Mouse (Mus musculus): ENCODE measurements around the gene Pknox2. TPM values are rescaled to one million over a fixed set of nuclear protein-coding genes. Genes with fewer than 3 reads are reported as not detected.

The Pknox2 gene
- polyA plus RNA-seq, 1 experiment from 2014 or later, result 34.3 TPM

DNA sequence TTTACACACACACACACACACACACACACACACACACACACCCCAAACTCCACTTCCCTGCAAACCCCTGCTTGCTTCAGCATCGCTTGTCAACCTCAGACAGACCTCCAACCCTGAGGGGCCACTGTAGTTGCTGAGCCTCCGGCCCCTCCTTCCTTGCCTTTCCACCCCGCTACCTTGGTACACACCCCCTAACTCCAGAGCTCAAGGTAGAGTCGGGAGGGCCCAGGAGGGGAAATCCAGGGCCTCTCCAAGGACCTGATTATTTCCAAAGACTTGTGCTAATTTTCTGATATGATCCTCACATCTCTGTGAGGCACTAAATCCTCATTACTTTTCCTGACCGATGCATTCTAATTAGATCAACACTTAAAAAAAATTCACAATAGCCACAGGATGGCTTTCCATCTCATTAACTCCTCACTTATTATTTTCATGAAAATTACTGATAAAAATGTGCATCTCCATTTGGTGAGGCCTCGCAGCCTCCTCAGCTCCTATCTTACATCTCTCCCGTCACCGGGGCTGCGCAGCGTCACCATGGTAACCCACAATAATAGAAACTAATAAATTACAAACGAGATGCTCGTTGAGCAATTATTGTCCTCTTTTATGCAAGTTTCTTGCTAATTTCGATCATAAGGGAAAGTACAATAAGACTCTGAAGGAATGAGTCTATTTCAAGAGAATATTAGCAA is 225.3 kb downstream of the Pknox2 start:
- Histone ChIP-seq H3K9me3 (replicated peaks; ENCODE audit: control insufficient read depth, low read length, poor library complexity, severe bottlenecking) (no peaks in the 10 kb centered on the region), H3K4me1 (ENCODE audit: control insufficient read depth, insufficient read depth, low read length) (peaks cover 21% of the 10 kb centered on the region), H3K4me2 (ENCODE audit: low read length) (no peak overlapping the region), H3K27me3 (ENCODE audit: control insufficient read depth, insufficient read depth, low read depth, low read length) (no peaks in the 10 kb centered on the region), H3K27ac (ENCODE audit: low read length) (peak overlapping the region; percentile 76), H3K4me3 (ENCODE audit: low read depth, low read length) (no peak overlapping the region), H3K36me3 (ENCODE audit: control insufficient read depth, insufficient read depth, low read length) (no peaks in the 10 kb centered on the region), H3K9ac (ENCODE audit: low read depth, low read length) (no peak overlapping the region)
- peak; percentile 73 for ATAC-seq
- WGBS, result 20% methylated on average over 13 of the region's 13 CpGs

- 26% methylated on average over 4 of the region's 4 CpGs for WGBS
- no peaks in the 10 kb centered on the region for H3K9me3 ChIP-seq (replicated peaks; ENCODE audit: control insufficient read depth, low read length, poor library complexity, severe bottlenecking)
- H3K4me2 ChIP-seq (ENCODE audit: low read length), result no peak overlapping the region
- H3K4me3 ChIP-seq (ENCODE audit: low read depth, low read length), result no peak overlapping the region
- no peak overlapping the region for H3K9ac ChIP-seq (ENCODE audit: low read depth, low read length)
- no peak for ATAC-seq
- no peak overlapping the region for H3K27ac ChIP-seq (ENCODE audit: low read length)
- H3K4me1 ChIP-seq (ENCODE audit: control insufficient read depth, insufficient read depth, low read length), result peaks cover 21% of the 10 kb centered on the region
- H3K36me3 ChIP-seq (ENCODE audit: control insufficient read depth, insufficient read depth, low read length), result no peaks in the 10 kb centered on the region
- no peaks in the 10 kb centered on the region for H3K27me3 ChIP-seq (ENCODE audit: control insufficient read depth, insufficient read depth, low read depth, low read length)
Observed at GRCm38 (mm10) chr9:36919472-36919871, 227.7 kb downstream of the Pknox2 start.

GRCm38 (mm10) chr9:36918582-36918981 is 228.6 kb downstream of the Pknox2 start:
- no peak overlapping the region for H3K9ac ChIP-seq (ENCODE audit: low read depth, low read length)
- no peak for ATAC-seq
- H3K27me3 ChIP-seq (ENCODE audit: control insufficient read depth, insufficient read depth, low read depth, low read length), result no peaks in the 10 kb centered on the region
- WGBS, result 48% methylated on average over 3 of the region's 3 CpGs
- peaks cover 21% of the 10 kb centered on the region for H3K4me1 ChIP-seq (ENCODE audit: control insufficient read depth, insufficient read depth, low read length)
- H3K36me3 ChIP-seq (ENCODE audit: control insufficient read depth, insufficient read depth, low read length), result no peaks in the 10 kb centered on the region
- H3K4me3 ChIP-seq (ENCODE audit: low read depth, low read length), result no peak overlapping the region
- no peak overlapping the region for H3K27ac ChIP-seq (ENCODE audit: low read length)
- H3K4me2 ChIP-seq (ENCODE audit: low read length), result no peak overlapping the region
- no peaks in the 10 kb centered on the region for H3K9me3 ChIP-seq (replicated peaks; ENCODE audit: control insufficient read depth, low read length, poor library complexity, severe bottlenecking)

DNA sequence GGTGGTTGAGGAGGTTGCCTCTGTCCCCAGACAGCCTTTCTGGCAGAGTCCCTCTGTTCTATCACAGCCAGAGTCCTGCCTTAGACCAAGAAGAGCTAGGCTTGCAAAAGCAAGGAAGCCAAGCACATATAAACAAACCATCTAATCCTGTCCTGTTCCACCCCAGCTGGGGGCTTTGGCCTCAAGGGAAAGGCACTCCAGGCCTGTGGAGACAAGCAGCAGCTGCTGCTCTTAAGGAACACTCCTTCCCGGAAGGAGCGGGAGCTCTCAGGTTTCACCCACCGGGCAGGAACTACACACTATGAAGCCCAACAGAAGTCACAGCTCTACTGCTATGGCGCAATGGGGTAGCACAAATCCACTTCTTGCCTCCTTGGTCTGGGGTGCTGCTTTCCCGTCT is 230.3 kb downstream of the Pknox2 start:
- Histone ChIP-seq H3K27ac (ENCODE audit: low read length) (no peak overlapping the region), H3K4me1 (ENCODE audit: control insufficient read depth, insufficient read depth, low read length) (peaks cover 13% of the 10 kb centered on the region), H3K27me3 (ENCODE audit: control insufficient read depth, insufficient read depth, low read depth, low read length) (no peaks in the 10 kb centered on the region), H3K4me2 (ENCODE audit: low read length) (no peak overlapping the region), H3K36me3 (ENCODE audit: control insufficient read depth, insufficient read depth, low read length) (no peaks in the 10 kb centered on the region), H3K9ac (ENCODE audit: low read depth, low read length) (no peak overlapping the region), H3K9me3 (replicated peaks; ENCODE audit: control insufficient read depth, low read length, poor library complexity, severe bottlenecking) (no peaks in the 10 kb centered on the region), H3K4me3 (ENCODE audit: low read depth, low read length) (no peak overlapping the region)
- ATAC-seq, result peak; percentile 3; the same call in 1 of the 2 replicates
- WGBS, result 56% methylated on average over 5 of the region's 5 CpGs

- H3K4me2 ChIP-seq (ENCODE audit: low read length), result no peak overlapping the region
- no peak overlapping the region for H3K27ac ChIP-seq (ENCODE audit: low read length)
Observed at GRCm38 (mm10) chr9:36916362-36916761, 230.8 kb downstream of the Pknox2 start.

GRCm38 (mm10) chr9:36905452-36905851 is 241.8 kb downstream of the Pknox2 start:
- H3K4me3 ChIP-seq (ENCODE audit: low read depth, low read length), result no peak overlapping the region
- 69% methylated on average over 4 of the region's 4 CpGs for WGBS
- H3K9me3 ChIP-seq (replicated peaks; ENCODE audit: control insufficient read depth, low read length, poor library complexity, severe bottlenecking), result no peaks in the 10 kb centered on the region
- H3K4me1 ChIP-seq (ENCODE audit: control insufficient read depth, insufficient read depth, low read length), result no peaks in the 10 kb centered on the region
- no peak overlapping the region for H3K27ac ChIP-seq (ENCODE audit: low read length)
- no peaks in the 10 kb centered on the region for H3K27me3 ChIP-seq (ENCODE audit: control insufficient read depth, insufficient read depth, low read depth, low read length)
- H3K4me2 ChIP-seq (ENCODE audit: low read length), result no peak overlapping the region
- H3K9ac ChIP-seq (ENCODE audit: low read depth, low read length), result no peak overlapping the region
- ATAC-seq, result no peak
- H3K36me3 ChIP-seq (ENCODE audit: control insufficient read depth, insufficient read depth, low read length), result no peaks in the 10 kb centered on the region

More at GRCm38 (mm10) chr9:36916362-36916761, 230.8 kb downstream of the Pknox2 start:
- no peak overlapping the region for H3K4me3 ChIP-seq (ENCODE audit: low read depth, low read length)
- no peaks in the 10 kb centered on the region for H3K36me3 ChIP-seq (ENCODE audit: control insufficient read depth, insufficient read depth, low read length)
- WGBS, result 2% methylated on average over 6 of the region's 6 CpGs
- ATAC-seq, result peak; percentile 66; the same call in 1 of the 2 replicates
- H3K9me3 ChIP-seq (replicated peaks; ENCODE audit: control insufficient read depth, low read length, poor library complexity, severe bottlenecking), result no peaks in the 10 kb centered on the region
- peaks cover 7% of the 10 kb centered on the region for H3K4me1 ChIP-seq (ENCODE audit: control insufficient read depth, insufficient read depth, low read length)
- H3K27me3 ChIP-seq (ENCODE audit: control insufficient read depth, insufficient read depth, low read depth, low read length), result no peaks in the 10 kb centered on the region
- H3K9ac ChIP-seq (ENCODE audit: low read depth, low read length), result no peak overlapping the region

DNA sequence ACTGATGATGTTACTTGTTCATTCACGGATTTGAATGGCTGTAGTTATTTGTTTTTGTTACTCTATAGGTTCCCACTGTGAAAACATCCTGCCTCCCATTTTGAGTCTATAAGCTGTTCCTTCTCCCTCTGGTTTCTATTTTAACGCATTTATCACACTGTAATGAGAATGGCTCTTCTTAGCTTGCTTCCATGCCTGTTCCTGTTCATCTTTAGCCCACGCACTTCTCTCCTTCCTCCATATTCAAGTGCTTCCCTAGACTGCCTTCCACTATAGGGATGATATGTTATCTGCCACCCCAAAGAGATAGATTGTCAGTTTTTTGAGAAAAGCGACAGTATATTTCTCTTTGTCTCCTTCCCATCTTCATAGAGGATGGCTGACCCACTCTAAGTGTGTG is 246.7 kb downstream of the Pknox2 start:
- H3K27ac ChIP-seq (ENCODE audit: low read length), result no peak overlapping the region
- H3K9me3 ChIP-seq (replicated peaks; ENCODE audit: control insufficient read depth, low read length, poor library complexity, severe bottlenecking), result no peaks in the 10 kb centered on the region
- no peak overlapping the region for H3K4me2 ChIP-seq (ENCODE audit: low read length)
- 93% methylated on average over 4 of the region's 4 CpGs for WGBS
- no peaks in the 10 kb centered on the region for H3K27me3 ChIP-seq (ENCODE audit: control insufficient read depth, insufficient read depth, low read depth, low read length)
- ATAC-seq, result no peak
- H3K4me3 ChIP-seq (ENCODE audit: low read depth, low read length), result no peak overlapping the region
- H3K36me3 ChIP-seq (ENCODE audit: control insufficient read depth, insufficient read depth, low read length), result no peaks in the 10 kb centered on the region
- H3K9ac ChIP-seq (ENCODE audit: low read depth, low read length), result no peak overlapping the region
- no peaks in the 10 kb centered on the region for H3K4me1 ChIP-seq (ENCODE audit: control insufficient read depth, insufficient read depth, low read length)

GRCm38 (mm10) chr9:36898560-36898959 is 248.6 kb downstream of the Pknox2 start:
- H3K4me3 ChIP-seq (ENCODE audit: low read depth, low read length), result no peak overlapping the region
- WGBS, result 95% methylated on average over 3 of the region's 3 CpGs
- no peak overlapping the region for H3K9ac ChIP-seq (ENCODE audit: low read depth, low read length)
- H3K36me3 ChIP-seq (ENCODE audit: control insufficient read depth, insufficient read depth, low read length), result no peaks in the 10 kb centered on the region
- H3K9me3 ChIP-seq (replicated peaks; ENCODE audit: control insufficient read depth, low read length, poor library complexity, severe bottlenecking), result no peaks in the 10 kb centered on the region
- no peak overlapping the region for H3K4me2 ChIP-seq (ENCODE audit: low read length)
- no peak for ATAC-seq
- no peak overlapping the region for H3K27ac ChIP-seq (ENCODE audit: low read length)
- H3K4me1 ChIP-seq (ENCODE audit: control insufficient read depth, insufficient read depth, low read length), result no peaks in the 10 kb centered on the region
- H3K27me3 ChIP-seq (ENCODE audit: control insufficient read depth, insufficient read depth, low read depth, low read length), result no peaks in the 10 kb centered on the region

GRCm38 (mm10) chr9:36895009-36895693 is 252.1 kb downstream of the Pknox2 start:
- peaks cover 4% of the 10 kb centered on the region; the same call in 1 of the 2 replicates for H3K36me3 ChIP-seq (ENCODE audit: control insufficient read depth, insufficient read depth, low read length)
- no peak overlapping the region for H3K4me2 ChIP-seq (ENCODE audit: low read length)
- no peaks in the 10 kb centered on the region for H3K4me1 ChIP-seq (ENCODE audit: control insufficient read depth, insufficient read depth, low read length)
- no peak overlapping the region for H3K9ac ChIP-seq (ENCODE audit: low read depth, low read length)
- H3K4me3 ChIP-seq (ENCODE audit: low read depth, low read length), result no peak overlapping the region
- no peaks in the 10 kb centered on the region for H3K9me3 ChIP-seq (replicated peaks; ENCODE audit: control insufficient read depth, low read length, poor library complexity, severe bottlenecking)
- no peaks in the 10 kb centered on the region for H3K27me3 ChIP-seq (ENCODE audit: control insufficient read depth, insufficient read depth, low read depth, low read length)
- 76% methylated on average over 8 of the region's 8 CpGs for WGBS
- ATAC-seq, result peak; percentile 88
- H3K27ac ChIP-seq (ENCODE audit: low read length), result no peak overlapping the region

All from midbrain, embryonic 16.5 days (tissue).